Mouse (Mus musculus): ENCODE results near the gene Gga2. TPM values are rescaled to one million over a fixed set of nuclear protein-coding genes. Genes with fewer than 3 reads are reported as not detected.
A peak's percentile ranks its signal among the peaks of the same experiment; 100 is the strongest.

Gene Gga2
- total RNA-seq, 2 experiments from 2014 or later = 26.2 to 30.5 TPM

DNA sequence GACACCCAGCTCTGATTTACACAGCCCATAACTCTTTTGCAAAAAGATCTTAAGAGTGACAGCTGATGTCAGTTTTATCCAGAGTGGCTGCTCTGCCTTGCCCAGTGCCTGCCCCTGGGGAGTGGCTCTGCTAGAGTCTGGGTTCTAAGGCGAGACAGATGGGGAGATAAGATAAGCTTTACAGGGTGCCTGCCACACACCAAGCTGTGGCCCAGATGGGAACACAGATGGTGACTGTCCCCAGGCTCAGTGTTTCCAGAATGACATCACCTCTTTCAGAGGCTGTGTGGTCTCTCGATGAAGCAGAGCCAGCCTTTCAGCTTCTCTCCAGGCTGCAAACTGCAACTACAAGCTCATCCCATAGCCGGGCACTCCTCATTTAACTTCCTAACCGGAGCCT, 81.3 kb downstream of the Gga2 start:
- peak; percentile 54 to 72 for DNase-seq (ENCODE audit: extremely low spot score in 1 of 2, low spot score in 1 of 2)

- no peak for DNase-seq (ENCODE audit: extremely low spot score in 1 of 2, low spot score in 1 of 2)
These were observed 81.8 kb downstream of the Gga2 start for GRCm38 (mm10) chr7:121939244-121939643.

GRCm38 (mm10) chr7:121938124-121938891, 82.7 kb downstream of the Gga2 start:
- no peak for DNase-seq (ENCODE audit: extremely low spot score in 1 of 2, low spot score in 1 of 2)

DNA sequence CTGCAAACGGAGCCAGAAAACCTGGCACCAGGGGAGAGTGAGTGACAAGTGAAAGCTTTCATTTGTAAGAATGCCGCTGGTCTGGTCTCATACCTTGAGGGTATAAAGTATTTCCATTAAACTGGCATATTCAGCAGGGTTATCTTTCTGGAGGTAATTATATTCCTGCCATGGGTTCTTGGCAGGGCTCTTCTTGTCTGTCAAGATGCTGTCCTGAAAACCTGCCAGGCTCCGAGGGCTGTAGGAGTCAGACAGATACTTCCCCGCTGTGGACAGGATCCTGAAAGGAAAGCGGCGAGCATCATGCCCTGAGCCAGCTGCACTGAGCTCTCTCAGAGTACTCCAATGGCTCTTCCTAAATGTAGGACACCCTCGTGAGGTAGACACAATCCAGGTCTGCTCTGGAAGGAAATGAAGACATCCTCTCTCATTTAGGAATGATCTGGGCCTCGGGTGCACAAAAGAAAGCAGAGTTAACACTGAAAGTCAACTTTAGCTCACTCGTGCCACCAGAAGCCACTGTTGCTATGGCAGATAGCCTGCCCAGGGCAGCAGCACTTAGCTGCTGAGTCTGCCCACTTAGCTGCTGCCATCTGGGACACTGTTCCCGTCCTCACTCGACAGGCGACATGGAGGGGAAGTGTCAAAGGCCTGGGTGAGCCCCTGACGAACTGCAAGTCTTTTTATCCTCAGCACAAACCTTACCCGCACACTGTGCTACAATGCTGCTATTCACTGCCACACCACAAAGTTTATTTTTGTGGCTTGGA, 84.0 kb downstream of the Gga2 start:
- no peak for DNase-seq (ENCODE audit: extremely low spot score in 1 of 2, low spot score in 1 of 2)

Other genes with a start within 250 kb of the Gga2 start
- not detected for gene Scnn1b, start 156.2 kb downstream of the Gga2 start, total RNA-seq (2021)
- 10 to 100 TPM; 37.5 to 41.0 TPM for gene Cog7, start 39.5 kb downstream of the Gga2 start, total RNA-seq (2021)
- 10 to 100 TPM; 50.9 to 61.2 TPM for gene Ubfd1, start 46.0 kb upstream of the Gga2 start, total RNA-seq (2021)
- 1 to 10 TPM; 8.6 to 9.5 TPM for gene Ears2, start 46.0 kb upstream of the Gga2 start, total RNA-seq (2021)
- 100 to 1,000 TPM; 287 to 320 TPM for gene Ndufab1, start 80.7 kb upstream of the Gga2 start, total RNA-seq (2021)
- gene Palb2, start 111.8 kb upstream of the Gga2 start, total RNA-seq (2021) = 1 to 10 TPM; 1.3 to 1.4 TPM
- 100 to 1,000 TPM; 100 to 111 TPM for gene Dctn5, start 111.8 kb upstream of the Gga2 start, total RNA-seq (2021)
- gene Plk1, start 138.2 kb upstream of the Gga2 start, total RNA-seq (2021) = 1 to 10 TPM; 1.9 to 2.1 TPM
- under 1 TPM; 0.30 to 0.45 TPM for gene Ern2, start 165.0 kb upstream of the Gga2 start, total RNA-seq (2021)
- 1 to 10 TPM; 2.7 to 2.8 TPM for gene Chp2, start 198.3 kb upstream of the Gga2 start, total RNA-seq (2021)